ENCODE assay signal across 9 mouse cellular contexts in the genomic region with DNA sequence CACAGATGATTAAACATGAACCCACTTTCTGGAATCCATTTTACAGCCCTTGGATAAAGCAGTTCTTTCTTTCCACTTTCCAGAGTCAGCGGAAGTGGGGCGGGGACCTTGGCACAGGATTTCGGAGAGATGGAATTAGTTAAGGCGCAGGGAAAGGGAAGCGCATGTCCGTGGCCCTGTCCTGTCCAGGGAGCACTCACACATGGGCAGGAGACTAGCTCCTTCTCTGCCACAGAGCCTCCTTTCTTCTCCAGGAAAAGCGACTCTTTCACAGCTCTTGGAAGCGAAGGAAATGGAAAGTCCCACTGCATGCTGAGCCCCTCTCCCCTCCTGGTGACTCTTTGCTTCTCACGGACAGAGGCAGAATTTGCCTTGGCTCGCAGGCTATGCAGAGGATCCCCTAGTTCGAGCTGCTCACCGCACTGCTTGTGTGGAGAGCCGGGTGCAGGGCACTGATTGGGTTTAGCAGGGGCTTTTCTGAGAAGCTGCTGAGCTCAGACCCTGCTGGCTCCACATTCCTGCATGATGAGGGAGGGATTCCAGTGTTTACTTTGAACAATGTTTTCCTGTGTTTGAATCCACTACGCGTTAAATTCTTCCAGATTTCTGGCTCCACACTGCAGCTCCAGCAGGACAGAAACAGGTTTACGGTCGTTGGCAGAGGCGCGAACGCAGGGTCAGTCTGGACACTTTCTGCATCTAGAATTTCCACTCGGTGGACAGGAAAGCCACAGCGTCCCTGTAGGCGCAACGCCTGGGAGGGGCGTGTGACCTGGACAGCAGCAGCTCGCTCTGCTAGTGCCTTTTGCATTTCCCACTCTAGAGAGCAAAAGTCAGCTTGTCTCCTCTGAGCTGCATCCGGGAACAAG. TPM values are rescaled to one million over a fixed set of nuclear protein-coding genes. Genes with fewer than 3 reads are reported as not detected.
DNase-seq lines count a peak whose midpoint lies in the region; ATAC-seq and TF ChIP-seq lines count a peak whose summit lies in the region.
"Had no signal": no experiment of that assay in that cellular context is flagged by ENCODE, and none has a peak within 500 bp of the region (broad histone marks: within the 10 kb centered on the region; RNA-seq: fewer than 3 reads in every experiment).

No protein-coding gene starts in this region.

- H3K9me3 ChIP-seq in forebrain, embryonic 13.5 days (replicated peaks): no peaks in the 10 kb centered on the region
- H3K9me3 ChIP-seq in heart, embryonic 15.5 days (replicated peaks): no peaks in the 10 kb centered on the region
- no peaks in the 10 kb centered on the region for H3K9me3 ChIP-seq in kidney, postnatal 0 days (replicated peaks; ENCODE audit: low read length)
- no peaks in the 10 kb centered on the region for H3K9me3 ChIP-seq in liver, postnatal 0 days (ENCODE audit: low read length)

- H3K4me2 ChIP-seq in forebrain, embryonic 13.5 days: peak overlapping the region; percentile 53
- peak overlapping the region; percentile 60 for H3K4me2 ChIP-seq in heart, embryonic 15.5 days
- peak overlapping the region; percentile 55 for H3K4me2 ChIP-seq in kidney, postnatal 0 days (ENCODE audit: low read length)
- H3K4me2 ChIP-seq in liver, postnatal 0 days (ENCODE audit: low read depth, low read length): peak overlapping the region; percentile 29

- H3K27me3 ChIP-seq in forebrain, embryonic 13.5 days: peaks cover 4% of the 10 kb centered on the region; the same call in 1 of the 2 replicates
- H3K27me3 ChIP-seq in heart, embryonic 15.5 days: no peaks in the 10 kb centered on the region
- H3K27me3 ChIP-seq in kidney, postnatal 0 days (ENCODE audit: insufficient read depth, low read length): no peaks in the 10 kb centered on the region
- H3K27me3 ChIP-seq in liver, postnatal 0 days (ENCODE audit: insufficient read depth, low read length): no peaks in the 10 kb centered on the region

- peaks cover 16% of the 10 kb centered on the region for H3K4me1 ChIP-seq in forebrain, embryonic 13.5 days
- peaks cover 17% of the 10 kb centered on the region for H3K4me1 ChIP-seq in heart, embryonic 15.5 days (replicated peaks)
- peaks cover 14% of the 10 kb centered on the region for H3K4me1 ChIP-seq in kidney, postnatal 0 days (replicated peaks; ENCODE audit: insufficient read depth, low read length)
- H3K4me1 ChIP-seq in liver, postnatal 0 days (ENCODE audit: insufficient read depth): no peaks in the 10 kb centered on the region

- peak overlapping the region; percentile 69 for H3K27ac ChIP-seq in forebrain, embryonic 13.5 days
- peak overlapping the region; percentile 89 for H3K27ac ChIP-seq in heart, embryonic 15.5 days
- peak overlapping the region; percentile 93 for H3K27ac ChIP-seq in kidney, postnatal 0 days
- H3K27ac ChIP-seq in liver, postnatal 0 days (ENCODE audit: low read depth): 0 out of 2 replicates have a peak overlapping the region, but pooled peaks have one; percentile 22

- ATAC-seq in forebrain, embryonic 13.5 days: peak; percentile 90
- peak; percentile 84 for ATAC-seq in heart, embryonic 15.5 days (replicated peaks; ENCODE audit: insufficient number of reproducible peaks, insufficient read depth, low FRiP score, low read depth)
- peak; percentile 54; the same call in 1 of the 2 replicates for ATAC-seq in kidney, postnatal 0 days (replicated peaks; ENCODE audit: low FRiP score, low read depth)
- no peak for ATAC-seq in liver, postnatal 0 days
- no peak for ATAC-seq in erythroblast, adult 5-6 weeks (replicated peaks; ENCODE audit: low FRiP score, poor library complexity, severe bottlenecking)

- 5% methylated on average over 27 of the region's 27 CpGs for WGBS in forebrain, embryonic 13.5 days
- WGBS in heart, embryonic 15.5 days: 5% methylated on average over 27 of the region's 27 CpGs
- 4% methylated on average over 27 of the region's 27 CpGs for WGBS in kidney, postnatal 0 days
- WGBS in liver, postnatal 0 days (ENCODE audit: insufficient replicate concordance): 8% methylated on average over 27 of the region's 27 CpGs

- peak overlapping the region; percentile 52; the same call in 1 of the 2 replicates for H3K9ac ChIP-seq in forebrain, embryonic 13.5 days
- H3K9ac ChIP-seq in heart, embryonic 15.5 days: peak overlapping the region; percentile 45
- peak overlapping the region; percentile 53 for H3K9ac ChIP-seq in kidney, postnatal 0 days (ENCODE audit: low read depth, low read length)
- no peak overlapping the region; the same call in 1 of the 2 replicates for H3K9ac ChIP-seq in liver, postnatal 0 days (replicated peaks)

- TF ChIP-seq EP300 in liver, postnatal 0 days (IDR thresholded peaks at IDR 0.05; ENCODE audit: low read depth): no peak

- H3K36me3 ChIP-seq in forebrain, embryonic 13.5 days (ENCODE audit: poor library complexity, severe bottlenecking): no peaks in the 10 kb centered on the region
- H3K36me3 ChIP-seq in heart, embryonic 15.5 days: no peaks in the 10 kb centered on the region
- H3K36me3 ChIP-seq in kidney, postnatal 0 days (ENCODE audit: insufficient read depth, low read length): no peaks in the 10 kb centered on the region
- no peaks in the 10 kb centered on the region for H3K36me3 ChIP-seq in liver, postnatal 0 days (replicated peaks; ENCODE audit: insufficient read depth, low read length)

- TF ChIP-seq CTCF in kidney, postnatal 0 days (IDR thresholded peaks at IDR 0.05; ENCODE audit: low read depth): peak; percentile 9; the same call in 1 of the 2 replicates
- TF ChIP-seq CTCF in liver, postnatal 0 days (IDR thresholded peaks at IDR 0.05; ENCODE audit: low read depth): no peak

- peak; percentile 26 for DNase-seq in cerebellum, postnatal 14 days
- no peak for DNase-seq in cerebellum, adult 11 months
- DNase-seq in kidney, postnatal 0 days (ENCODE audit: low spot score): peak; percentile 81
- peak; percentile 17 for DNase-seq in liver, postnatal 0 days
- peak; percentile 53 for DNase-seq in retina, embryonic 14.5 days (ENCODE audit: low spot score)

- peak overlapping the region; percentile 15 for H3K4me3 ChIP-seq in forebrain, embryonic 13.5 days
- peak overlapping the region; percentile 32 for H3K4me3 ChIP-seq in heart, embryonic 15.5 days
- H3K4me3 ChIP-seq in kidney, postnatal 0 days (replicated peaks; ENCODE audit: low read depth, low read length): peak overlapping the region; percentile 18
- no peak overlapping the region for H3K4me3 ChIP-seq in liver, postnatal 0 days (ENCODE audit: low read depth, low read length)

RNA-seq across cellular contexts. Expression of gene Cdrt4, which starts 16.0 kb away (rescaled TPM):
- not detected in 2 replicates for polyA plus RNA-seq in forebrain, embryonic 13.5 days (2015; fragmentation: Nextera tagmentation; extraction: Ambion mirVana)
- polyA plus RNA-seq in heart, embryonic 15.5 days (2015; fragmentation: Nextera tagmentation; extraction: Ambion mirVana): not detected in 2 replicates
- polyA plus RNA-seq in kidney, postnatal 0 days (2015; fragmentation: Nextera tagmentation; extraction: Ambion mirVana): 0.17 TPM in 1 of 2 replicates, not detected in the other
- not detected in 2 replicates for polyA plus RNA-seq in liver, postnatal 0 days (2015; fragmentation: Nextera tagmentation; extraction: Ambion mirVana)
- total RNA-seq in erythroblast, adult 5-6 weeks (2015; ENCODE audit: low replicate concordance): not detected in 2 replicates
- not detected in 2 replicates for total RNA-seq in erythroblast, adult 5-6 weeks (2017; ENCODE audit: low replicate concordance)
- total RNA-seq: left cerebral cortex, postnatal 36 days had no signal

Comparison
In these comparisons a context has a peak if more than half of its experiments do, and no peak if none do; other contexts are left out.
1. ATAC-seq: peak in forebrain, embryonic 13.5 days (single experiment), heart, embryonic 15.5 days (single experiment) and kidney, postnatal 0 days (single experiment); none in liver, postnatal 0 days (single experiment) and erythroblast, adult 5-6 weeks (single experiment).
2. H3K27ac ChIP-seq: peak in every context shown above with its lines; median percentile 93 in kidney, postnatal 0 days; 89 in heart, embryonic 15.5 days; 69 in forebrain, embryonic 13.5 days; 22 in liver, postnatal 0 days.
3. Peak in every context shown above with its lines, with median percentiles within 50 percentile points of each other: H3K4me2 ChIP-seq.